Mouse (Mus musculus): Measurements from ENCODE around the gene Stard13.

DNA sequence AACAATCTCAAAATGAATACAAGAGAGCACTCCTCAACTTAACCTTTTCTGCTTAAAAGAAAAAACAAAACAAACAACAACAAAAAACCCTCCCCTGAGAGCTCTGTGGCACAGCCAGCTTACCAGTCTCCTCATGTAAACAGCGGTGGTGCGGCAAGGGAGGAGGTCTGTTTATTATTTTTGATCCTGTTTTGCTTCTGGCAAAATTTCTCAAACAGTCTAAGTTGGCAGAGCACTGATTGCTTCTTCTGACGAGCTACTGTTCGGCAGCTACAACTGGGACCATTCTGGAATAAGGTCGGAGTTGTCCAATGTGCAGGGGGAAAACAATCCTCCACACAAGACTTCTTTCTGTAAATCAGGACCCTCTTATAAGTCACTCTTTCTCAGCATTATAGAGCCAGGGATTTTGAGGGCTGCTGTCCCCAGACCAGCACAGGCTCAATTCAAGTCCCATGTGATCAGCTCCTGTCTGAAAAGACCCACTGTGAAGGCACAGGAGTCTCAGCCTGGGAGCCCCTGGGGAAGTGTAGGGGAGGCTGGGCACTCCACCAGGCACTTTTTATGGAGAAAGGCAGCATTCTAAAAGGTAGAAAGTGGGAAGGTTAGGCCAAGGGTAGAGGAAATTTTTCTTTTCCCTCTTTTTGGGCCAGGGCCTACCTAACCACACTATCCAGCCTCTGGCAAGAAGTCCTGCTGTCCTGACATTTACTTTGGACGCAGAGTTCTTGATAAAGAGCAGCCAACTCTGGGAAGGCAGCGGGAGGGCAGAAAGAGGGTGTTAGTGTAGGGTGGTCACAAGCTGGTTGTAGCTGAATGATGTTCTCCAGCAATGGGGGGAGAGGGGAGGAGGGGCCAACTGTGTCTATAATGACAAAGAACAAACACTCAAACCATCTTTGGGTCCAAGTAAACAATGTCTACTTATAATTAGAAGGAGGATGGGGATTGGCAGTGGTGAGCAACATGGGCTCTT lies 58.9 kb downstream of the Stard13 start:
- TF ChIP-seq CTCF (IDR thresholded peaks at IDR 0.05; ENCODE audit: low read depth, low read length) (no peak), POLR2A (IDR thresholded peaks at IDR 0.05; ENCODE audit: borderline replicate concordance, low read depth, low read length) (no peak)
